Mouse (Mus musculus) intestine, postnatal 0 days (tissue): ENCODE data around the gene Ubn1. TPM values are rescaled to one million over a fixed set of nuclear protein-coding genes. Genes with fewer than 3 reads are reported as not detected.

ENCODE experiments used
- ATAC-seq: fragments of 200-750 bp; cut with Nextera tagmentation; 2 replicates; pipeline ENCODE4 v1.8.0; 2017; ENCODE audit warnings: mild to moderate bottlenecking, moderate TSS enrichment, moderate library complexity
- H3K27ac ChIP-seq: fragments of 300-500 bp; sonication (generic); 2 replicates; pipeline ENCODE4 v1.5.1; 2014; ENCODE audit warnings: mild to moderate bottlenecking, low read depth, low read length, moderate library complexity
- H3K27me3 ChIP-seq: fragments of 300-500 bp; sonication (generic); replicated peaks from 2 replicates; pipeline ENCODE4 v1.6.1; 2014; ENCODE audit warnings: low read length, mixed read lengths; ENCODE audit not compliant: control insufficient read depth, insufficient read depth
- H3K36me3 ChIP-seq: fragments of 300-500 bp; sonication (generic); 2 replicates; pipeline ENCODE4 v1.6.1; 2014; ENCODE audit warnings: mild to moderate bottlenecking, moderate library complexity; ENCODE audit not compliant: control insufficient read depth, insufficient read depth
- H3K4me1 ChIP-seq: fragments of 300-500 bp; sonication (generic); replicated peaks from 2 replicates; pipeline ENCODE4 v1.6.1; 2014; ENCODE audit warnings: antibody characterized with exemption, low read length, mixed read lengths; ENCODE audit not compliant: control insufficient read depth, insufficient read depth
- H3K4me2 ChIP-seq: fragments of 300-500 bp; sonication (generic); replicated peaks from 2 replicates; pipeline ENCODE4 v1.6.1; 2014; ENCODE audit warnings: low read depth, mild to moderate bottlenecking, moderate library complexity
- H3K4me3 ChIP-seq: fragments of 300-500 bp; sonication (generic); 2 replicates; pipeline ENCODE4 v1.5.1; 2014; ENCODE audit warnings: low read depth, low read length
- H3K9ac ChIP-seq: fragments of 300-500 bp; sonication (generic); 2 replicates; pipeline ENCODE4 v1.6.1; 2014; ENCODE audit warnings: mild to moderate bottlenecking, low read depth, low read length
- H3K9me3 ChIP-seq: fragments of 300-500 bp; sonication (generic); 2 replicates; pipeline ENCODE4 v1.6.1; 2016; ENCODE audit warnings: mixed run types; ENCODE audit not compliant: control insufficient read depth
- CTCF ChIP-seq: sonication (generic); IDR thresholded peaks from 2 replicates; pipeline ENCODE4 v1.5.1; 2016; ENCODE audit warnings: low read depth, mild to moderate bottlenecking, control low read depth, antibody characterized with exemption, moderate library complexity
- WGBS: fragments of 180-500 bp; shearing (Covaris S2); extraction: QIAGEN DNeasy Blood & Tissue Kit; methylation state at CpG from one replicate; pipeline ENCODE4 v1.1.7; 2014; 5-methylcytosine and 5-hydroxymethylcytosine counted together
- polyA plus RNA-seq: library from polyadenylated mRNA; unstranded; fragments of >200 nt; fragmentation: Nextera tagmentation; extraction: Ambion mirVana; gene quantifications from 2 replicates; pipeline ENCODE4 v1.2.1, GENCODE M21; 2015

Ubn1 gene
- polyA plus RNA-seq, 1 experiment from 2014 or later = 14.7 TPM

- no peak for TF ChIP-seq CTCF
- peaks cover 44% of the 10 kb centered on the region for H3K36me3 ChIP-seq
- no peak for ATAC-seq
- H3K4me2 ChIP-seq = no peak overlapping the region
- no peaks in the 10 kb centered on the region for H3K4me1 ChIP-seq
- H3K9me3 ChIP-seq = no peaks in the 10 kb centered on the region
- no peak overlapping the region for H3K9ac ChIP-seq
- 95% methylated on average over 4 of the region's 4 CpGs for WGBS
- no peaks in the 10 kb centered on the region for H3K27me3 ChIP-seq
- no peak overlapping the region for H3K4me3 ChIP-seq
- no peak overlapping the region for H3K27ac ChIP-seq
These were observed 13.6 kb downstream of the Ubn1 start for GRCm38 (mm10) chr16:5063472-5063871.

GRCm38 (mm10) chr16:5070321-5070720 is 20.5 kb downstream of the Ubn1 start:
- H3K4me2 ChIP-seq = no peak overlapping the region
- no peaks in the 10 kb centered on the region for H3K27me3 ChIP-seq
- H3K9ac ChIP-seq = no peak overlapping the region
- ATAC-seq = no peak
- WGBS = 74% methylated on average over 3 of the region's 3 CpGs
- H3K36me3 ChIP-seq = peaks cover 74% of the 10 kb centered on the region
- no peak overlapping the region for H3K27ac ChIP-seq
- no peak for TF ChIP-seq CTCF
- no peak overlapping the region for H3K4me3 ChIP-seq
- H3K9me3 ChIP-seq = no peaks in the 10 kb centered on the region
- H3K4me1 ChIP-seq = no peaks in the 10 kb centered on the region

GRCm38 (mm10) chr16:5071974-5072373 is 22.1 kb downstream of the Ubn1 start:
- Histone ChIP-seq H3K4me3 (no peak overlapping the region), H3K4me2 (no peak overlapping the region), H3K4me1 (no peaks in the 10 kb centered on the region), H3K27ac (no peak overlapping the region), H3K27me3 (no peaks in the 10 kb centered on the region), H3K36me3 (peaks cover 87% of the 10 kb centered on the region), H3K9ac (no peak overlapping the region), H3K9me3 (no peaks in the 10 kb centered on the region)
- 93% methylated on average over 7 of the region's 7 CpGs for WGBS
- no peak for ATAC-seq
- no peak for TF ChIP-seq CTCF

- no peak overlapping the region for H3K4me2 ChIP-seq
- H3K9me3 ChIP-seq = no peaks in the 10 kb centered on the region
- no peak for TF ChIP-seq CTCF
- no peaks in the 10 kb centered on the region for H3K4me1 ChIP-seq
- no peak overlapping the region for H3K9ac ChIP-seq
- no peak overlapping the region for H3K4me3 ChIP-seq
- no peak for ATAC-seq
- no peak overlapping the region for H3K27ac ChIP-seq
- H3K27me3 ChIP-seq = no peaks in the 10 kb centered on the region
- peaks cover 93% of the 10 kb centered on the region for H3K36me3 ChIP-seq
- WGBS = 91% methylated on average over 5 of the region's 5 CpGs
These were observed 24.5 kb downstream of the Ubn1 start for GRCm38 (mm10) chr16:5074341-5074740.

GRCm38 (mm10) chr16:5085196-5085595 is 35.3 kb downstream of the Ubn1 start:
- H3K36me3 ChIP-seq = peaks cover 62% of the 10 kb centered on the region
- ATAC-seq = no peak

GRCm38 (mm10) chr16:5086179-5086578 is 36.3 kb downstream of the Ubn1 start:
- Histone ChIP-seq H3K9ac (no peak overlapping the region), H3K9me3 (no peaks in the 10 kb centered on the region), H3K4me3 (no peak overlapping the region), H3K27me3 (no peaks in the 10 kb centered on the region), H3K27ac (no peak overlapping the region), H3K4me1 (no peaks in the 10 kb centered on the region), H3K4me2 (no peak overlapping the region), H3K36me3 (peaks cover 59% of the 10 kb centered on the region)
- no peak for TF ChIP-seq CTCF
- no peak for ATAC-seq
- 97% methylated on average over 2 of the region's 2 CpGs for WGBS

More at GRCm38 (mm10) chr16:5085196-5085595, 35.3 kb downstream of the Ubn1 start:
- H3K4me2 ChIP-seq = no peak overlapping the region
- 84% methylated on average over 4 of the region's 4 CpGs for WGBS
- no peak overlapping the region for H3K27ac ChIP-seq
- no peak overlapping the region for H3K9ac ChIP-seq
- TF ChIP-seq CTCF = no peak
- no peaks in the 10 kb centered on the region for H3K4me1 ChIP-seq
- H3K9me3 ChIP-seq = no peaks in the 10 kb centered on the region
- no peaks in the 10 kb centered on the region for H3K27me3 ChIP-seq
- no peak overlapping the region for H3K4me3 ChIP-seq

GRCm38 (mm10) chr16:5089021-5089420 is 39.2 kb downstream of the Ubn1 start:
- no peak overlapping the region for H3K4me3 ChIP-seq
- H3K4me1 ChIP-seq = no peaks in the 10 kb centered on the region
- H3K9me3 ChIP-seq = no peaks in the 10 kb centered on the region
- ATAC-seq = no peak
- 66% methylated on average over 10 of the region's 10 CpGs for WGBS
- H3K27ac ChIP-seq = no peak overlapping the region
- no peak overlapping the region for H3K9ac ChIP-seq
- peaks cover 37% of the 10 kb centered on the region for H3K36me3 ChIP-seq
- TF ChIP-seq CTCF = no peak
- H3K4me2 ChIP-seq = no peak overlapping the region
- no peaks in the 10 kb centered on the region for H3K27me3 ChIP-seq
